Mouse (Mus musculus): Measurements from ENCODE around the gene Cyp2d9.

- TF ChIP-seq POLR2A (IDR thresholded peaks at IDR 0.05; ENCODE audit: low read depth, low read length) (no peak), CTCF (IDR thresholded peaks at IDR 0.05; ENCODE audit: borderline replicate concordance, insufficient read depth, low read length) (no peak)
These were observed 10.4 kb downstream of the Cyp2d9 start for GRCm38 (mm10) chr15:82443658-82444057.
